Mouse (Mus musculus) megakaryocyte-erythroid progenitor cell, adult 5-6 weeks (primary cell): ENCODE data around the gene Tiparp. TPM values are rescaled to one million over a fixed set of nuclear protein-coding genes. Genes with fewer than 3 reads are reported as not detected.

Experiments
- ATAC-seq: replicated peaks from 2 replicates; pipeline ENCODE4 v1.8.0; 2016; ENCODE audit warnings: mild to moderate bottlenecking, inconsistent platforms; ENCODE audit not compliant: severe bottlenecking, poor library complexity, low FRiP score, low TSS enrichment
- total RNA-seq, 2 experiments: library from RNA; stranded (forward) in 1 of 2; stranded (reverse) in 1 of 2; fragments of 200-1000, 215-1000 nt in 1 of 2; fragments of >200 nt in 1 of 2; fragmentation: Nextera tagmentation in 1 of 2; gene quantifications; 2 replicates each; pipeline ENCODE4 v1.2.3; 2014 to 2017

The Tiparp gene
- total RNA-seq, 2 experiments from 2014 or later, result 3.5 to 8.3 TPM

GRCm38 (mm10) chr3:65573516-65573915 lies 45.3 kb downstream of the Tiparp start:
- no peak for ATAC-seq

DNA sequence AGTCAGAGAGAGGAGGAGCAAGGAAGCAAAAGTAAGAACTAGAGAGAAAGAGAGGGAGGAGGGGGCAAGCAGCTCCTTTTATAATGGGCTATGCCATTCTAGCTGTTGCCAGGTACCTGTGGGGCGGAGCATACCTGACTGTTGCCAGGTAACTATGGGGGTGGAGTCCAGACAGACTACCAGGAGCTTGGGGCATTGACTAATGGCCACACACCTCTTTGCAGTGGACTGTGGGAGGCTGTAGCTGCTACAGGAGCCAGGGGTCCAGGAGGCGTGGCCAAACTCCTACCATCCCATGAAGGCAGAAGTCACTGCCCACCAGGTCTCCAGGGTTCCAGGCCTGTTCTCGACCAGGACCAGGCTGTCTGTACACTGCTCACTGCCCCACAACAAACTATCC lies 49.4 kb downstream of the Tiparp start:
- no peak for ATAC-seq

GRCm38 (mm10) chr3:65579260-65579921 lies 51.2 kb downstream of the Tiparp start:
- ATAC-seq, result no peak

DNA sequence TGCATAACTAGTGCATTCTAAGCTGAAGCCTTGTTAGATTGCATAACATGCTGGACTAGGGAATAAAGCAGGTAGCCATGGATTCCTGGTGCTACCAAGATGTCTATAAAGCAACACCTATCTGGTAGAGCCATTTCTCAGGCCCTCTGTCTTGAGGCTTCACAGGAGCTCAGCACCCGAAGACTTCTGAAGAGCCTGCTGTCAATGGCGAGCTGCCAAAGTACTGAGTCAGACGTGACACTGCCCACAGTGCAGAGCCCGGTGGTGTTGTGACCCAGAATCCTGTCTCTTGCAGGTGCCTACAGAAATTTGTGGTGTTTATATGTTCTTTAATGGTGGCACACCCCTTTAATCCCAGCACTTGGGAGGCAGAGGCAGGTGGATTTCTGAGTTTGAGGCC lies 53.4 kb downstream of the Tiparp start:
- ATAC-seq, result 0 out of 2 replicates have a peak, but pooled peaks have one; percentile 47

GRCm38 (mm10) chr3:65584329-65584728 lies 56.1 kb downstream of the Tiparp start:
- no peak for ATAC-seq

DNA sequence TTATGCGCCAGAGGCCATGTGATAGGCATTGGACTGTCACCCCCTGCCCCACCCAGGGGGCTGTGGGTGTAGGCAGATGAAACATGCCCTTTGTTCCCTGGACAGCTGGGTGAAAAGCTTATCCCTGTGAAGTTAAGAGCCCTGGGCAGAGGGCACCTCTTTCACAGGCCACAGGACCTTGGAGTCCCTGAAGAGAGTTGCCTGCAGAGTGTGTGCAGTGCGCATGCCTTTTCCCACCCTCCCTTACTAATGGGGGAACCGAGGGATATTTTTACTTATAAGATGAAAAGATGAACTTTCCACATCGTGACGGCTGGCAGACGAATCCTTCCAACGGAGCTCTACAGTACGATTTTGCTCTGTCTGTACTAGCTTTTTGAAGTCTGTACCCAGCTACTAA lies 57.1 kb downstream of the Tiparp start:
- ATAC-seq, result no peak

DNA sequence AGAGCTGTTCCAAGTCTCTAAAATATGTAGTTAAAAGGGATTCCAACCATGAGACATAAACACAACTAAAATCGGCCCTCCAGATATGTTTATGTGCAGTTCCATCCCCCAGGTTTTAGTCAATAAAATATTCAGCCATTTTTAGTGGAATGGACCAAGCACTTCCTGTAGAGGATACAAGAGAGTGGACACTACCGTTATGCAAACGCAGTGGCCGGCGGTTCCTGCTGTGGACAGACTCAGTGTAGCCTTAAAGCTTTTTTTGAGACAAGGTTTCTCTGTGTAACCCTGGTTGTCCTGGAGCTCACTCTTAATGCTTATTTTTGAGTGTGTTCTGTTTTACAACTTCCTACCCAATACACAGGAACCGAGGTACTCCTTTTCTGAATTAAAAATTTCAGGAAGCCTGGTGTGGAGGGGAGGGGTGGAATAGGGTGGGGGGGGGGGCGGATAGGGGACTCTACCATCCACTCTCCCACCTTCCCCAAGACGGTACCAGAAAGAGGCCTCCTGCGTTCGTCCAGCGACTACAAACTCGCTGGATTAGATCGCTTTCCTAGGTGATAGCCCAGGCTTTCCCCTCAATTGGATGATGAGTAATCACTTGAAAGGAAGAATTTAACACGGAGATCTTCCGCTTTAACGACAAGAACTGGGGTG lies 57.7 kb downstream of the Tiparp start:
- no peak for ATAC-seq

DNA sequence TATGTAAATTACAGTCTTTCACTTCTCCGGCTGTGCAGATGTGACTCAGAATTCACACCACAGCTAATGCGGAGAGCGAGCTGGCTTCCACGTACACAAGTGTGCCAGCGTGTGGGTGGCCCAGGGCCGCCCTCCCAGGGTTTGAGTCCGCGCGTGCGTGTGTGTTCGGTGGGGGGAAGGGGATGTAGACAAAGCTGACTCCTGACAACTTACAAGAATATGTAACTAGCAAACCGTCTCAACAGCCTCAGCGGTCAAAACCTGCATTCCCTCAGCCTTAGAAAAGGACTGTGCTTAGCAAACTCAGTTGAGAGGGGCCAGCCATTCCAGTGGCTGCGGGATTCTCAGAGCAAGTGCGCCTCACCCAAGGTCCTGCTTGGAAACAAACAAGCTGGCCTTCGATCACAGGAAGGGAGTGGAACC lies 58.3 kb downstream of the Tiparp start:
- peak; percentile 64; the same call in 1 of the 2 replicates for ATAC-seq

DNA sequence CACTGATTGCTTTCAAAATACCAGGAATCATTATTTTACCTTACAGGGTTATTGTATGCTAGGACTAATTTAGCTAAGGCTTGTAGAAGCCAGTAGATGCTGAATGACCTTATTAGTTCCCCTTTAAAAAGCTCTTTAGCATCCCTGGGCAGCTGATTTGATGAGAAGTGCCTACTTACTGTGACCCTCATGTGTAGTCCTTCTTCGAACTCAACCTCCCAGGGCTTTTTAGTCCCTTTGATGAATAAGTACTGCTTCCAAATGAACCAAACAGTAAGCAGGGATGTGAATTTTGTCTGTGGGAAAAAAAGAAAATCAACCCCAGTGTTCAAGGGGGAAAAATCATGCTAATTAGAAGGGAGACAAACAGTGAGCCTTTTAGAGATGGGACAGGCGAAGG lies 58.8 kb downstream of the Tiparp start:
- ATAC-seq, result no peak

DNA sequence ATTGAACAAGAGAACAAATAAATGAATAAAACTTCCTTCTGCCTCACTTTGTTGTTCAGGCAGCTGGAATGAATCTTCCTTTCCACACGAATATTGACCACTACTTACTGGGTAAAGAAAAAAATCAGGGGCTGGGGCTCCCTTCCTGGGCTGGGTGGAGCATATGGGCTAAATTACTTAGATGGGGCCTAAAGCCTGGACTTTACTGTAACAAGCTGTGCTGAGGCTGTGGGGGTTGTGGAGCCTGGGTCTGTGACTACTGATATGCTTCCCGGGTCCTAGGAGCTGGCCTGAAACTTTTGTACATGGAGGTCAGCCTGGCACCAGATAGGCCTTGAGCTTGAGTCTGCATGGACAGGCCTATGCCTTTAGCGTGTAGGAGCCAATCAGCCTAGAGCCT lies 60.2 kb downstream of the Tiparp start:
- ATAC-seq, result no peak

- ATAC-seq, result no peak
Observed at GRCm38 (mm10) chr3:65592850-65593249, 64.6 kb downstream of the Tiparp start.

DNA sequence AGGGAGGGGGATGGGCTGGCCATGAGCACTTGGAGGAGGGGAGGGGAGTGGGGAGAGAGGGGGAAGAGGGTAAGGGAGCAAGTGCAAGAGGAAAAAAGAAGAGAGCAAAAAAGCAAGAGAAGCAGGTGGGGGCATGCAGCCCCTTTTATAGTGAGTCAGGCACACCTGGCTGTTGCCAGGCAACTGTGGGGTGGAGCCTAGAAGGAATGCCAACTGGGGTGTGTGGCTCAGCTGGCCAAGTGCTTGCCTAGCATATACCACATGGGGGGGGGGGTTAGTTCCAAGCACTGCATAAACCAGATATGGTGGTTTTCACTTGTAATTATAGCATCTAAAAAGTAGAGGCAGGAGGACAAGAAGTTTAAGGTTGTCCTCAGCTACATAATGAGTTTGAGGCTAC lies 66.3 kb downstream of the Tiparp start:
- ATAC-seq, result no peak

GRCm38 (mm10) chr3:65595196-65595595 lies 67.0 kb downstream of the Tiparp start:
- no peak for ATAC-seq

DNA sequence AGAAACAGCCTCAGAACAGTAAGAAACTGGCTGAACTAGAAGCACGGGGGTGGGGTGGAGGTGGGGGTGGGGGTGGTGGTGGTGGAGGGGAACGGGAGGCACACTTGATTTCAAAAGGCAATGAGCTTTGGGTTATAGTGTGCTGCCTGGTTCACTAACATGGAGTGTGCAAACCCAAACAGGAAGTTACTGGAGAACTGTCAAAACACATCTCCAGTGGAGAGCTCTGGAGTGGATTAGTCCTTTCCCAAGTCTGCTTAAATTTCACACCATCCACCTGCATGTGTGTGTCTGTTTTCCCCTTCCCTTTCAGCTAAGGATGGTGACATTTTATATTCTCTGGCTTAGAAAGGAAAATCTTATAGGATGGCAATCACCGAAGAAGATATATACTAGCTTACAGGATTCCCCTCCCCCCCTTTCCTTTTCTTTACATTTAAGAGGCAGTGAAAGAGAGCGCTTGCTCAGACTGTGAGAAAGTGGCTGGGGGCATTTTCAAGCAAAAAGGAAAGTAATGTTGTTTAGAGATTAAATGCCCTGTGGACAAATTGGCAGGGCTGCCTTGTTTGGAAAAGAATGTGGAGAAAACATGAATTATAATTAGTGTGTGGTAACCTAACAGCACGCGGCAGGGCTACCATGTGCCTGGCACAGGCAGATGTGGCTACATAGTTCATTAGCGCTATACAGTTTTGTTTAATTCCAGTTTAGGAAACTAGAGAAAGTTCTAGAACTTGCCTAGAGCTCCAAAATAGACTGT lies 70.0 kb downstream of the Tiparp start:
- ATAC-seq, result no peak

DNA sequence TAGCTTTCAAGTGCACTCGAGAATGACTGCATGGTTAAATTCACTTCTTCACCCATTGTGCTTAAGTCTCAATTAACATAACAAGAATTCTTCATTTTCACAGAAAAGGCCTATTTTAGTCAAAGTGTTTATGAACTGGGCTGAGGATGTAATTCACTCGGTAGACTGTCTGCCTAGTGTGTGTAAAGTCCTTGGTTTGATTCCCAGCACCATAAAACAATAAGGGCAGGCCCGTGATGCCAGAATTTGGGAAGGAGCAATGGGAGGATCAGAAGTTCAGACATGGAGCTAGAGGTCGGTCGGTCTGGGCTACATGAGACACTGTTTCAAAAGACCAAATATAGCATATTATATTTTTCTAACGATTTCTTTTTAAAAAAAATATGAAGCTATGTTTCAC lies 70.9 kb downstream of the Tiparp start:
- ATAC-seq, result no peak

- ATAC-seq, result no peak
Observed at GRCm38 (mm10) chr3:65601291-65602050, 73.3 kb downstream of the Tiparp start.

DNA sequence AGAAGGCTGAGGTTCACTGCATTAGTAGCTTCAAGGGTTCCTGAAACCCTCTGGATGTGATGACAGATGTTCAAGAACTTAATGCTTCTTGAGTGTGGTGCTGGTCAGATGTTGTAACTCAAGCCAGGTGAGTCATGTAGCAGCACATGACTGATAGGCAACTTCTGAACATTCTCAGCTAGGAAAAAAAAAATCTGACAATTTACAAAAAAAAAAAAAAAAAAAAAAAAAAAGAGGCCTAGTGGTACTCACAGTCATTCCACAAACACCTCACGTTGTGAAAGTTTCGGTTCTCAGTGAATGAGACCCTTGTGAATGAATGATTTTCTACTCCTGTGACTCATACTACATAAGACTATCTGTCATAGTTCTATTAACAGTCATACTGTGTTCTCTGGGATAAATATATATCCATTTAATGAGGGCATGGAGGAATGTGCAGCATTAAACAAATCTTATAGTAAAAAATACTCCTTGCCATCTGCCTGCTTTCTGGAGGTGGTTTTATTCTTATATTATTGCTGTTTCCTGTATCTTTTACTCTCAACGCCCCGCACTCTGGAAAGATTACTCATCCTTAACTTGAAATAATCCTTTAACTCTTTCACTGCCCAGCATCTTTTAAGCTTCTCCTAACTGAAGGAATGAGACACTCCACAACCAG lies 75.3 kb downstream of the Tiparp start:
- no peak for ATAC-seq
